Mouse (Mus musculus) heart, postnatal 14 days (tissue): ENCODE data around the gene Papln. TPM values are rescaled to one million over a fixed set of nuclear protein-coding genes. Genes with fewer than 3 reads are reported as not detected.

Experiments used
- DNase-seq, 2 experiments: peaks; one replicate each; pipeline ENCODE4 v3.0.0; 2021 to 2022
- intact Hi-C: fragments of 180-260 bp; cut with DNase I; formaldehyde crosslinking; loops from one replicate; pipeline ENCODE4 v1.15.1; 2025
- total RNA-seq, 2 experiments: library from RNA; stranded (reverse); gene quantifications; 2 replicates each; pipeline ENCODE4 v1.2.3; 2021

The Papln gene
- total RNA-seq, 2 experiments from 2014 or later: 21.8 to 24.8 TPM

GRCm38 (mm10) chr12:83764519-83764918 lies 1.1 kb downstream of the Papln start:
- intact Hi-C loops: no loop called here
- no peak for DNase-seq

DNA sequence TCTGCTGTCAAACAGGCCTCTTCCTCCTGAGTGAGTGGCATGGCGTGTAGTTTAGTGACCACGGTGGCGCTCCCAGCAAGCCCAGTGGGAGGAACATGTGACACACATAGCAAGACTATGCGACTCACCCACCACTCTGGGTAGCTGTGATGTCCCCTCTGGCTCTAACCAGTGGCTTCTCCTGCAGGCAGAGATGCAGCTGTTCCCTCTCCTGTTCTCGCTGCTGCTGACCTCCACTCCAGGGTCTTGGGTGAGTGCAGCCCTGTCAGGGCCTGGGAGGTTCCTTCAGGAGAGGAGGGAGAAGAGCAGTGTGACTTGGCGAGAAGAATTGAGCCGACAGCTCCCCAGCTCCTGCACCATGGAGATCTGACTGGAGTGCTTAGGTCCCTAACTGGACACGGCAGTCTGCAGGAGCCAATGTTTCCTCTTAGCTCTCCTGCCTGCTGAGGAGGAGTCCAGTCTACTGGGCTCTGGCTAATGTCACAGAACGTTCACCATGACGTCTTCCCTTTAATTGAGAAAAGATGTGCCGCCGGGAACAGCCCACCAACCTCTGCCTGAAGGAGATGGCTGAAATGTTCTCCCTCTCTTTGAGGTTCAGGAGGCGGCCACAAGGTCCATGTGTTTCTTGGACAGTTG lies 2.6 kb downstream of the Papln start:
- no peak for DNase-seq
- intact Hi-C loops: loop anchor here (5.0 kb wide), 1 partner anchor 34 kb away; no protein-coding TSS in a partner anchor

DNA sequence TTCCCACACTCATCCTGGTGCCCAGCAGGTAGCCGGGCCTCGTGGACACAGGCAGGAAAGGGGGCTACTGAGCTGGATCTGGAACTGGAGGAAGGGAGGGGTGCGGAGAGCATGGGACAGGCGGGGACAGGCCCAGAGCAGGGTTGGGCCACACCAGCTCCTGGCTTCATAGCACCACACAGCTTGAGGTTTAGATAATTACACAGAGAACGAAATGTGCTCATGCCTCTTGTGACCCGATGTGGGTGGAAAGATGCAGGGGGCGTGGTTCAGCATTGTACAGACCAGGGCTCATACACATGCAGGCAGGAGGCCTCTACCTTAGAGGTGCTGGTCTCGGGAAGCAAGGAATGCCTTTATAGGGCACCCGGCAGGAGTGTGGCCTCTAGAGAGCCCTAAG lies 4.4 kb downstream of the Papln start:
- peak in 1 of 2 experiments; percentile 23 for DNase-seq
- intact Hi-C loops: loop anchor here (5.0 kb wide), 1 partner anchor 36 kb away; no protein-coding TSS in a partner anchor

DNA sequence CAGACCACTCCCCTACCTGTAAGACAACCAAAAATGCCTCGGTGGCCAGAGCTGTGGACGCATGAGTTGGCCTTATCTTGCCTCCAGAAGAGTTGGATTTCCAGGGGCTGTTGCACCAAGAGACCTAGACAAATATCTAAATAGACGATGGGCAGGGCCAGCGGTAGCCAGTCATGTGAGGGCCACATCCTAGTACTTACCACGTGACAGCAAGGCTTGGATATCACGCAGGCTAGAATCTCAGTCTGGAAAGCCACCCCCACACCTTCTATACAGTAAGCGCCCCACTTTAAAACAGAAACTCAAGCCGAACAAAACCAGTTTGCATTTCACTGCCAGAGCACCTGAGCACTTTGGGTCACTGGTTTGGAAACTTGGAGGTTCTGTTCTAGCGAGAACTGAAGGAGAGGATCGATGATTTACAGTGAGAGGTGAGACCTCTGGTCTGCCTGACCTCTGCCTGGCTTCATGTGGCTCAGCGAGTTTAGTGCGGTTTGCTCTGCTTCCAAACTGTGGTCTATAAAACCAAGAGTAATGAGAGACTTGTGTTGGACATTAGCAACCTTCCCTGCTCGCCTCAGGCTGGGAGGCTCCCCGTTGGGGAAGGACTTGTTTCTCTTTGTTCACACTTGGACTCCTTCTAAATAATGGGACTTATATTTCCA lies 4.9 kb downstream of the Papln start:
- intact Hi-C loops: loop anchor here (5.0 kb wide), 1 partner anchor 36 kb away; no protein-coding TSS in a partner anchor
- DNase-seq: no peak

GRCm38 (mm10) chr12:83770418-83771256 lies 7.2 kb downstream of the Papln start:
- intact Hi-C loops: loop anchor here (1.0 kb wide), 1 partner anchor 57 kb away; no protein-coding TSS in a partner anchor
- peak; percentile 61 to 75 for DNase-seq

- no peak for DNase-seq
- intact Hi-C loops: no loop called here
Measured at GRCm38 (mm10) chr12:83775621-83776020, 12.2 kb downstream of the Papln start.

- no peak for DNase-seq
- intact Hi-C loops: no loop called here
Measured at GRCm38 (mm10) chr12:83776766-83777165, 13.3 kb downstream of the Papln start.

DNA sequence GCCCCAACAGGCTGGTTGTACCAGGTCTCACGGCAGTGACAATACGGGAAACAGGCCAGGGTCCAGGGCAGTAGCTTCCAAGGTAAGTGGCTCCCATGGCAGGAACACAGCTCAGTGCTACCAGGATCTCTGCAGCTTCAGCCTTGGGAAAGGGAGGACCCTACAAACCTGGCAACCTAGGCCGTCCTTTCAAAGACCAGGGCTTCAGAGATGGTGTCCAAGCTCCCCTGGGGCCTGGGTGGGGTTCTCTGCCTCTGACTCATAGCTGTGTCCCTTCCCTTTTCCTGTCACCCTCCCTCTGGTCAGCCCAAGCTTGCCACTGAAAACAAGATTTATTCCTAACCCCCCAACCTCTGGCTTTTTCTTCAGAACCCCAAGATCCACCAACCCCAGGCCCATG lies 16.7 kb downstream of the Papln start:
- DNase-seq: peak; percentile 45 to 53
- intact Hi-C loops: no loop called here

- DNase-seq: no peak
- intact Hi-C loops: no loop called here
Measured at GRCm38 (mm10) chr12:83781204-83781603, 17.8 kb downstream of the Papln start.

DNA sequence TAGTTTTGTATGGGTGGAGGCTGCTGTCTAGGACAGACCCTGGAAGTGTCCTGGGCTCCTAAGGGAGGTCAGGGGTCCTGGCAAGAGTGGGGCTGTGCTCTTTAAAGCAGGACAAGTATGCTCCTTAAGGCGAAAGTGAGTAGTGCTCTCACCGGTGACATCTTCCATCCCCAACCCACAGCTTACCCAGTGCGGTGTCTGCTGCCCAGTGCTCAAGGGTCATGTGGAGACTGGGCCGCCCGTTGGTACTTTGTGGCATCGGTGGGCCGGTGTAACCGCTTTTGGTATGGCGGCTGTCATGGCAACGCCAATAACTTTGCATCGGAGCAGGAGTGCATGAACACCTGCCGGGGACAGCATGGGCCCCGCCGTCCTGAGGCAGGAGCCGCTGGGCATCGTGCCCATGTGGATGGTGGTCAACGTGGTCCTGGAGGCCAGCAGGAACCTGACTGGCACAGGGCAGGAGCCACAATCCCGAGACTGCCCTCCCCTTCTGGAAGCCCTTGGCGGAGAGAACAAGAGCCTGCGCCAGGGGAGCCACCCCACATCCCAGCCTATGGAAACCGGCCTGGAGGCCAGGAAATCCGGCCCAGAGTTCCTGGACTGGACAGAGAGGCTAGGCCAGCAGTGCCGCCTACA lies 18.3 kb downstream of the Papln start:
- no peak for DNase-seq
- intact Hi-C loops: no loop called here

DNA sequence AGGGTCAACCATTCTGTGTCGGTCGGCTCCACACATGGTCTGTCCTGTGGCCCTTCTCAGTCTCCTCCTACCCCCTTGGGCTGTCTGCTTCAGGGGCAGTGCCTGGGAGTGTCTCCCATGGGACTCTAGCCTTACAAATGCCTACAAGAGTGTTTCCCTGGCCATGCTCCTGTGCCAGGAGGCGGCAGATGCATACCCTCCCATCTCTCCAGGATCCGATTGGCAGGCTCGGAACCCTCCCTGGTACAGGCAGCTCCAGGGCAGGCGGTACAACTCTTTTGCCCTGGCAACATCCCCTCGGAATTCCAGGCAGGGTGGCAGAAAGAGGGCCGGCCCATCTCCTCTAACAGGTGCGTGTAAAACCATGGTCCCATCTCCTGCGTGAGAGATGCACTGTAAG lies 19.2 kb downstream of the Papln start:
- DNase-seq: no peak
- intact Hi-C loops: no loop called here

- no peak for DNase-seq
- intact Hi-C loops: no loop called here
Measured at GRCm38 (mm10) chr12:83785305-83785704, 21.9 kb downstream of the Papln start.

- DNase-seq: no peak
- intact Hi-C loops: no loop called here
Measured at GRCm38 (mm10) chr12:83789051-83789780, 25.8 kb downstream of the Papln start.

- DNase-seq: no peak
- intact Hi-C loops: no loop called here
Measured at GRCm38 (mm10) chr12:83789781-83790140, 26.3 kb downstream of the Papln start.

DNA sequence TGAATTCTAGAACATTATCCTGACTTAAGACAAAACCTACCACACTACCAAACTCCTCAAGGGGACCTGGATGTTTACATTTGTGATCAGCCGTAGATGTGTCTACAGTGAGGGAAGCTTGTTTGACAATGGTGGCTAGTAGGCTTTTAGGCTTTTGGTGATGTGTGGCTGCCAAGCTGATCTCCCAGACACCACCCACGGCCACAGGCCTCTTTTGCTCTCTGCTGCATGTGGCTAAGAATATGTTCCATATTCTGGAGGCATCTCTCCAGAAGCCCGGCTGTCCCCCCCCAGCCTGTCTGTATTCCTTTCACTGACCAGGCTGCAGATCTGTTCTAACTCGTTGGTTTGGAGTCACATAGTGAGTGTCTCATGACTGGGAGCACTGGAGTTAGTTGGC lies 27.3 kb downstream of the Papln start:
- DNase-seq: no peak
- intact Hi-C loops: no loop called here

- DNase-seq: no peak
- intact Hi-C loops: no loop called here
Measured at GRCm38 (mm10) chr12:83791737-83792136, 28.3 kb downstream of the Papln start.

DNA sequence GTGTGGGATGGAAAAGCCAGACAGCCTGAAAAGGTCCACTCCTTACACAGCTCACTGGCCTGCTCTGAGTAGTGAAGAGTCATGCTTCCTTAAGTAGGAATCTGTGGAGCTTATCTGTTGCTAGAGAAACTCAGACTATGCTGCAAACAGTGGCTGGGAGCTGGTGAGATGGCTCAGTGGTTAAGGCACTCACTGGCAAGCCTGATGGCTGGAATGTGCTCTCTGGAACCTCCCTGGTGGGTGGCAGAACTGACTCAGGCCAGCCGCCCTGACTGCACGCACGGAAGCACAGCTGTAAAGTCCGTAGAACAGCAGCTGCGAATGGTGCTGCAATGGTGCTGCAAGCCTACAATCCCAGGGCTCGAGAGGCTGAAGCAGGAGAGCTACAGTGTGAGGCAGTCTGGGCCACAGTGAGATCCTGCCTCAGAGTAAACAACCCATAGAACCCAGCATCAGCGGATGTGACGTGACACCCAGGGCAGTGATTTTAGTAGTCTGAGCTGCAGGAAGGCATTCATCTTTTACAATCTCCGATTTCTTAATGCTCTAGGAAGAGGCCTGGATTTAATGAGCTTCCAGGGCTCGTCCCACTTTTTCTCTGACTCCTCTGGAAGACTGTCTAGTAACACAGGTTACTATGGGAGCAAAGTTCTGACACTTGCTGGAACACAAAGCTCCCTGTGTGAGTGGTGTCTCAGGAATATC lies 29.4 kb downstream of the Papln start:
- no peak for DNase-seq
- intact Hi-C loops: no loop called here

GRCm38 (mm10) chr12:83795051-83795450 lies 31.6 kb downstream of the Papln start:
- intact Hi-C loops: no loop called here
- DNase-seq: no peak

DNA sequence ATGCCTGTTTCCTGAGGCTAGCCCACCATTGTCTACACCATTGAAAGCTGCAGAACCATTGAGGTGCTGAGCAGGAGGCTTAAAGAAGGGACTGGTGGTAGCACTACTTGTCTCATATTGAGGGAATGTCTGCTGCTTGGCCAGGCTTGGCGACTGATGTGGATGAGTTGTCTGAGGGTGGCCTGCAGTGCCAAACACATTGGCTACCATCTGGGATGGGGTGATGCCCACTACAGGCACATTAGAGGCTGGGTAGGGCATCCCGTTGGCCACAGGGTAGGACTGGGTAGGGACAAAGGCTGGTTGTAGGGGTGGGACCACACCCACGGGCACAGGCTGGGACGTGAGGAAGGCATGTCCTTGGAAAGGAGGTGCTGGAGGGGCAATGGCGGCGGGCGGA lies 32.2 kb downstream of the Papln start:
- intact Hi-C loops: no loop called here
- no peak for DNase-seq

- no peak for DNase-seq
- intact Hi-C loops: no loop called here
Measured at GRCm38 (mm10) chr12:83798313-83798712, 34.9 kb downstream of the Papln start.
